In the genomic region with DNA sequence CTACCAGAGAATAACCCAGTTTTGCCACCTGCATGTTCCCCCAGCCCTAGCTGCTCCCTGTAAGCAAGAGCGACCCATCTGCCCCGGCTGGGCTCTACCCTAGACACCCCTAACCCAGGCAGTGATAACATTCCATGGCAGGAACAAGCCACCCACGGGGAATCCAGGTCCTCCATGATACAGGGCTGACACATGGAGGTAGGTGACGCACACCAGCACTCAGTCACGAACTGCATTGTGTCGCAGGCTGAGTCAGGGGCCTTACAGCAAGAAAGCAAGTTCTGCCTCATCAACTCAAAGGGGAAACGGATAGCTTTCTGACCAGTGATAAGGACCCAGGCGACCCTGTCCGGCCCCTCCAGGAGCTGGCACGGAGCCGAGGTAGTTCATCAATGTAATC, we compare ENCODE assay signal across 11 mouse cellular contexts.
"Had no signal": no experiment of that assay in that cellular context is flagged by ENCODE, and none has a peak within 500 bp of the region (broad histone marks: within the 10 kb centered on the region; RNA-seq: fewer than 3 reads in every experiment).

No protein-coding gene starts in this region.

- H3K27me3 ChIP-seq: liver, embryonic 15.5 days; midbrain, embryonic 15.5 days; neural tube, embryonic 12.5 days had no signal

- H3K4me2 ChIP-seq: liver, embryonic 11.5 days; liver, embryonic 15.5 days; midbrain, embryonic 15.5 days; neural tube, embryonic 12.5 days had no signal

- H3K9me3 ChIP-seq: limb, embryonic 10.5 days; liver, embryonic 15.5 days; midbrain, embryonic 15.5 days; neural tube, embryonic 12.5 days had no signal

- H3K9ac ChIP-seq: liver, embryonic 15.5 days; midbrain, embryonic 15.5 days; neural tube, embryonic 12.5 days had no signal

- ATAC-seq: lung, postnatal 0 days; midbrain, embryonic 15.5 days had no signal

- H3K36me3 ChIP-seq: liver, embryonic 15.5 days; midbrain, embryonic 15.5 days had no signal

- H3K4me1 ChIP-seq: midbrain, embryonic 15.5 days had no signal

- H3K27ac ChIP-seq: kidney, postnatal 0 days; left cerebral cortex, adult 2 months; limb, embryonic 10.5 days; liver, embryonic 15.5 days; midbrain, embryonic 15.5 days; neural tube, embryonic 12.5 days had no signal

- DNase-seq: kidney, adult 9 months; lung, adult 2 months; lung, postnatal 36 days had no signal

- H3K4me3 ChIP-seq: left cerebral cortex, adult 2 months; limb, embryonic 10.5 days; liver, embryonic 15.5 days; midbrain, embryonic 15.5 days; neural tube, embryonic 12.5 days had no signal
